Mouse (Mus musculus) cortical plate, adult 2 months (tissue): ENCODE measurements around the gene Tgfb2.

Source experiments
- CTCF ChIP-seq: fragments of 200-500 bp; IDR thresholded peaks from 2 replicates; pipeline ENCODE4 v1.5.1; 2011; ENCODE audit warnings: mild to moderate bottlenecking, control low read depth, low read length; ENCODE audit not compliant: insufficient read depth; ENCODE audit errors: extremely low read depth
- POLR2A ChIP-seq: fragments of 200-500 bp; IDR thresholded peaks from 2 replicates; pipeline ENCODE4 v1.6.1; 2011; ENCODE audit warnings: mild to moderate bottlenecking, low read length, control low read depth; ENCODE audit not compliant: insufficient read depth; ENCODE audit errors: extremely low read depth

DNA sequence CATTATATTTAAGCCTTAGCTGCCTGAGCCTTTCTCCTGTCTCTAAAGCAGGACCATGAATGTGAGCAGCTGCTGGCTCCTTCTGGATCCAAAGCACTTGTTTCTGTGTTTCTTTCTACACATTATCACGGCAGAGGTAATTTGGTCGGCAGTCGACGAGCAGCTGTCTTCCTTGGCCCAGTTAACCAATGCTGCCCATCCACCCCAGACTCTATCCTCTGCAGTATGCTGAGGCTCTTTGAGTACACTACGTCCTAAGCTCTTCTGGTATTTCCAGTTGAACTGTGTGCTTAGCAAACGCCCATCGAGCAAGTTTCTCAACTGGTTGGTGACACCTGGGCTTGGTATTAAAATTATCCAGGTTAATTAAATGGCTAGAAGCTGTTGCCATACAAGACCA, 70.7 kb downstream of the Tgfb2 start:
- TF ChIP-seq POLR2A, result no peak
- TF ChIP-seq CTCF, result no peak
